Mouse (Mus musculus) left cerebral cortex, adult 11 months (tissue): ENCODE measurements around the gene Trpv2.

Experiments
- DNase-seq: peaks from one replicate; pipeline ENCODE4 v3.0.0; 2022; ENCODE audit warnings: low spot score

Trpv2 gene

GRCm38 (mm10) chr11:62573959-62574702 lies at the start of gene Trpv2:
Gene Trpv2, plus strand, starts transcription at chr11:62574486.
- DNase-seq, result no peak

DNA sequence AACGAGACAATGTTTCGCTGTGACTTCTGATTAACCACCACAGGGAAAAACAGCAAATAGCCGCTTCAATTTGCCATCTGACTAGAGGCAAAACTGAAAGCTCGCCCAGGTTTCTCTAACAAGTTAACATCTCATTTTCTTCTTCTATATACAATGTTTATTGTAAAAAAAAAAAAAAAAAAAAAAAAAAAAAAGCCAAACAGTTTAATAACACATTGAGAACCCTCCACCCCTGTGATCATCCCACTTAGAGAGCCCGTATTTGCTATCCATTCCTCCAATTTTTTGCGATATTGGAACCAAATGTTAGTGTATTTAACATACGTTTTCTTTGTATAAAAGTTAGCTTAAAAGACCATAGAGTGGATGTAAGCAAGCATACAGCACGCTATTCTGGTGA lies 37.2 kb upstream of the Trpv2 start:
- no peak for DNase-seq

DNA sequence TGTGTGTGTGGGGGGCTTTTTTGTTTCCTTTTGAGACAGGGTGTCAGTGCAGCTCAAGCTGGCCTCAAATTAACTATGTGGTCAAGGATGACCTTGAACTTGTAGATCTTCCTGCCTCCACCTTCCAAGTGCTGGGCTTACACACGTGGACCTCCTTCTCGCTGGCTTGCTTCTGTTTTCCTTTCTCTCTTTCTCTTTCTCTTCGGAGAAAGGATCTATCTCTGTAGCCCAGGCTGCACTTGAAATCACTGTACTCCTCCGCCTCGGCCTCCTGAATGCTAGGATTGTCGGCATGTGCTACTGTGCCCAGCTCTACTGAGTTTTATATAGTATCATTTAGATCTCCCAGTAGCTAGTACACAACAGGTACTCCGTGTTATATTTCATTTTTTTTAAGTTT lies 36.7 kb upstream of the Trpv2 start:
- DNase-seq, result no peak

DNA sequence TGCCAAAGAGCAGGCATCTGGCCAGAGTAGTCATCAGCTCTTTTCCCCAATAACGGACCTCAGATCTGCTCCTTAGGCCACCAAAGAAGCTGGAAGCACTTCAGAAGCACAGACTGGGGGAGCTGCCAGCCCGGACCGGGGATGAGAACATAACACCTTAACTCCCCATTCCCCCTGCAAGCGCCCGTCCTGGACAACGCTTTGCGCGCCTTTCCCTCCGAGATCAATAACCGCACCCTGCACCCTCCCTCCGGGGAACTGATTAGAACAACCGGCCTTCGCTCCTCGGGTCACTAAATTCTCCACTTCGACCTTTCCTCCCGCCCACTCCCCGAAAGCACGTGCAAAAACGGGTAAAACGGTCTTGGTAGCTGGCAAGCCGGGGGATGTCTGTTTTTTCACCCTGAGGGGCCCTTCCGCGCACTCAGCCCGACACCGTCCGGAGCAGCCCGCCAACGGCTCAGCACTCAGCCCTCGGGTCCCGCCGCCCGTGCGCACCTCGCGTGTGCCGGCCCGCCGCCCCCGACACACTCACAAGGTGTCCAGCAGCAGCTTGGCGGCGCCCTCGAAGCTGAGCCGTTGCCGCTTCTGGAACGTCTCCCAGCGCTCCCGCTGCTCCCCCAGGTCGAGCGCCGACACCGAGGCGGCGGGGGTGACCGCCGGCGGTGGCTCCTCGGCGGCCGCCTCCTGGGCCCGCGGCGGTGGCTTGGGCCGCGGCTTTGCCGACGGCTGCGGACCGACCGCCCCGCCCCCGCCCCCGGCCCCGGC lies 35.8 kb upstream of the Trpv2 start:
- no peak for DNase-seq

DNA sequence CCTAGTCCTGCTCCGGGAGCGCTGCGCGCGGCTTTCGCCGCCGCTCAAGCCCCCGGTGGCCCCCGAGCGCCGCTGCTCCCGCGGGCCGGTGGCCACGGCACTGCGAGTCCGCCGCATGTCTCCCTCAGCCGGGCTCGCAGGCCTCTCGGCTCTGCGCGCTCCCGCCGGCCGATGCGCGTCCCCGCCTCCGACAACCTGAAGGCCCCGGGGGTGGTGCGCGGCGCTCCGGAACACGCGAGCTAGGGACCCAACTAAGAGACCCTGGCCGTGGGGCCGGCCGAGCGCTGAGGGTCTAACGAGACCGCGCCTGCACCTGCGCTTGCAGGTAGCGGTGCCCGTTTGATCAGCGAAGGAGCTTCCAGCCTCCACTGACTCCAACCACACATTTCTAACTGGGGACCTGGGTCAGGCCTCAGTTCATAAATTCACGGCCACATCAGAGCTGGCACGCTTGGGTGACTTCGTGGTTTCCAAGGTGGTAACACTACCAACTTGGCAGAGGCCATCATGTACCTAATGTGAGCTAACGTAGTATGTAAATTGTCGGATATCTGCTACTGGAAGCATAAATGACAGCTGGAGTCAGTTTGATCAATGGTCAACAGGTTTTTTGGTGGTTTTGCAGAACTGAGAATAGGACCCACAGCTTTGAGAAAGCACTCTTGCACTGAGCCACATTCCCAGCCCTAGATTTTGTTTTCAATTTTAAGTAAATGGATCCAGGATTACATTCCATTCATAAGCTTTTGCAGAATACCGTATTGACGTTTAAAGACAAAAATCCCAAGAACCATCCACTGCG lies 35.0 kb upstream of the Trpv2 start, which contains the start of gene Cenpv:
Cenpv (minus strand) TSS at position 173 of the 802 bp plus-strand sequence.
- DNase-seq, result peak; percentile 48

- DNase-seq, result no peak
Measured at GRCm38 (mm10) chr11:62540167-62540566, 34.1 kb upstream of the Trpv2 start.

- DNase-seq, result no peak
Measured at GRCm38 (mm10) chr11:62540969-62541368, 33.3 kb upstream of the Trpv2 start.

GRCm38 (mm10) chr11:62541581-62541980 lies 32.7 kb upstream of the Trpv2 start:
- no peak for DNase-seq

DNA sequence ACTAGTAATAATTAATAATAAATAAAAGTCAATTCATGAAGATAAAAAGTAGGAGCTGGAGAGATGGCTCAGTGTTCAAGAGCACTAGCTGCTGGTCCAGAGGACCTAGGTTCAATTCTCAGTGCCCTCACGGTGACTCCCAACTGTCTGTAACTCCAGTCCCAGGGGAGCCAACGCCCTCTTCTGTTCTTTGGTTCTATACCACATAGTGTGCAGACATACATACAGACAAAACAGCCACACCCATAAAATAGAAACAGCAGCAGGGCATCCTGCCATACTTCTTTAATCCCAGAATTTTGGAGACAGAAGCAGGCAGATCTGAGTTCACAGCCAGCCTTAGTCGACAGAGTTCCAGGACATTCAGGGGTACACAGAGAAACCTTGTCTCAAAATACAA lies 30.3 kb upstream of the Trpv2 start:
- no peak for DNase-seq

- DNase-seq, result peak; percentile 59
Measured at GRCm38 (mm10) chr11:62549782-62550181, 24.5 kb upstream of the Trpv2 start.

DNA sequence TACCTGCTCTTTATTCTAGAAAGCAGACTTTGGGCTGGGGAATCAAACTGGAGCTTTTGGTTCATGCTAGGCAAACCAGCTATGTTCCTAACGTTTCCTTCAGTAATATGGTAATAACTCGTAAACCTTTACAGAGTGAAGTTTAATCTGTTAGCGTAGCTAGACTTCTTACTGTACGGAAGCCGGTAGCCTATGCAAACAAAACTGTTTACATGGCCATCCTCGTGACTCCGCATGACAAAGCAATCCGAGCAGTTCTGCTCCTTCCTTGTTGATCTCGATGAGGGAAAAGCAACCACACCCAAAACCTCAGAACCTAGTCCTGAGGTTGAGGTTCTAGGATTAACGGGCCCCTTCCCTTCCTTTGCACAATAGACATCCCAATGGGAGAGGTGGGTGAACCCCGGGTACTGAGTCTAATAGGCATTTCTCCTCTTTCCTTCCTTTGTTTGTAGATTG lies 24.0 kb upstream of the Trpv2 start:
- DNase-seq, result peak; percentile 43

- DNase-seq, result peak; percentile 99
Measured at GRCm38 (mm10) chr11:62550727-62551225, 23.5 kb upstream of the Trpv2 start, which contains the start of gene Ubb. Gene Ubb, plus strand, starts transcription at chr11:62551171.

- DNase-seq, result peak; percentile 81
Measured at GRCm38 (mm10) chr11:62551226-62552119, 22.8 kb upstream of the Trpv2 start.

GRCm38 (mm10) chr11:62553186-62553585 lies 21.1 kb upstream of the Trpv2 start:
- no peak for DNase-seq

DNA sequence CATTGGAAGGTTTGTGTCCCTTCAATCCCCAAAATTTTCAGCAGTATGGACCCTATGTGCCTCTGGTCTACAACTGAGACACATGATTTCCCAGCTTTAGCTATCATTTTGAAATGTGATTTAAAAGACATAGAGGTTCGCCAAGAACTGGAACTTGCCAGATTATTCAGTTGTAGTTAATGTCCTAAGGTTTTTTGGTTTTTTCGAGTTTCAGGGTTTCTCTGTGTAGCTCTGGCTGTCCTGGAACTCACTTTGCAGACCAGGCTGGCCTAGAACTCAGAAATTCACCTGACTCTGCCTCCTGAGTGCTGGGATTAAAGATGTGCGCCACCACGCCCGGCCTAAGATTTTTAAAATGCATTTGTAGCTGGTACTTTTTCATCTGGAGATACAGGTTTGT lies 20.7 kb upstream of the Trpv2 start:
- no peak for DNase-seq

GRCm38 (mm10) chr11:62554163-62554855 lies 20.0 kb upstream of the Trpv2 start:
- no peak for DNase-seq

GRCm38 (mm10) chr11:62554934-62555517 lies 19.3 kb upstream of the Trpv2 start:
- no peak for DNase-seq

- DNase-seq, result no peak
Measured at GRCm38 (mm10) chr11:62555896-62556412, 18.3 kb upstream of the Trpv2 start.

GRCm38 (mm10) chr11:62557205-62557604 lies 17.1 kb upstream of the Trpv2 start:
- DNase-seq, result no peak

- DNase-seq, result no peak
Measured at GRCm38 (mm10) chr11:62558152-62558551, 16.1 kb upstream of the Trpv2 start.
